Mouse (Mus musculus) bone marrow macrophage, adult 2 months (primary cell): ENCODE data around the gene Cmc2.

Experiments
- CTCF ChIP-seq: IDR thresholded peaks from 2 replicates; pipeline ENCODE4 v1.5.1; 2012; ENCODE audit warnings: low read depth, mild to moderate bottlenecking, low read length, moderate library complexity
- POLR2A ChIP-seq: IDR thresholded peaks from 2 replicates; pipeline ENCODE4 v1.6.1; 2012; ENCODE audit warnings: mild to moderate bottlenecking, low read depth, low read length, borderline replicate concordance

DNA sequence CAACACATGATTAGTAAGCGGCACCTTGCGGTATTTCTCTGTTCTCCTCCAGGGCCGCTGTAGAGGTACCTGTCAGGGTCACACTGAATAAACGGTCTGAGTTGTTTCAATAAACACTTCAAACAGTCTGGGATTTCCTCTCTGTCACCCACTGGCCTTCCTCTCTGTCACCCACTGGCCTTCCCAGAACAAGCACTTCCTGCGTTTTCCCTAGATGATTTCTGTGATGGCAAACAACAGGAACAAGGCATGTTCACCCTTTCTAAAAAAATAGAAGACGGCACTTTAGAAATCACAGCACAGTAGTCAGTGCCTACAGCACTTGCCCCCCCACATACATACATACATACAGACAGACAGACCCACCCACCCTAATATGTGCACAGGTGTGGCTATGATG lies 25.7 kb downstream of the Cmc2 start:
- TF ChIP-seq CTCF (no peak), POLR2A (no peak)
